Mouse (Mus musculus) heart, embryonic 12.5 days (tissue): ENCODE measurements around the gene Hint2. TPM values are rescaled to one million over a fixed set of nuclear protein-coding genes. Genes with fewer than 3 reads are reported as not detected.

Experiments used
- ATAC-seq: fragments of 200-750 bp; cut with Nextera tagmentation; 2 replicates; pipeline ENCODE4 v1.8.0; 2017; ENCODE audit warnings: moderate TSS enrichment, moderate library complexity; ENCODE audit not compliant: insufficient number of reproducible peaks, low FRiP score
- H3K27ac ChIP-seq: fragments of 300-500 bp; sonication (generic); 2 replicates; pipeline ENCODE4 v1.5.1; 2016; ENCODE audit warnings: mild to moderate bottlenecking, moderate library complexity; ENCODE audit not compliant: poor library complexity, severe bottlenecking
- H3K27me3 ChIP-seq: fragments of 300-500 bp; sonication (generic); replicated peaks from 2 replicates; pipeline ENCODE4 v1.6.1; 2016; ENCODE audit warnings: mild to moderate bottlenecking, moderate library complexity
- H3K36me3 ChIP-seq: fragments of 300-500 bp; sonication (generic); 2 replicates; pipeline ENCODE4 v1.6.1; 2016; ENCODE audit warnings: mild to moderate bottlenecking, moderate library complexity
- H3K4me1 ChIP-seq: fragments of 300-500 bp; sonication (generic); replicated peaks from 2 replicates; pipeline ENCODE4 v1.6.1; 2016; ENCODE audit warnings: mild to moderate bottlenecking
- H3K4me2 ChIP-seq: fragments of 300-500 bp; sonication (generic); 2 replicates; pipeline ENCODE4 v1.6.1; 2016; ENCODE audit warnings: mild to moderate bottlenecking, moderate library complexity
- H3K4me3 ChIP-seq: fragments of 300-500 bp; sonication (generic); 2 replicates; pipeline ENCODE4 v1.5.1; 2016; ENCODE audit warnings: mild to moderate bottlenecking
- H3K9ac ChIP-seq: fragments of 300-500 bp; sonication (generic); 2 replicates; pipeline ENCODE4 v1.6.1; 2016; ENCODE audit warnings: mild to moderate bottlenecking, moderate library complexity
- H3K9me3 ChIP-seq: fragments of 300-500 bp; sonication (generic); replicated peaks from 2 replicates; pipeline ENCODE4 v1.6.1; 2016; ENCODE audit warnings: mild to moderate bottlenecking, moderate library complexity
- WGBS: fragments of 180-500 bp; shearing (Covaris S2); methylation state at CpG from one replicate; pipeline ENCODE4 v1.1.7; 2016; 5-methylcytosine and 5-hydroxymethylcytosine counted together
- polyA plus RNA-seq: library from polyadenylated mRNA; unstranded; fragments of >200 nt; fragmentation: Nextera tagmentation; extraction: Ambion mirVana; gene quantifications from 2 replicates; pipeline ENCODE4 v1.2.1, GENCODE M21; 2016

The Hint2 gene
- polyA plus RNA-seq = 130 and 139 TPM in 2 replicates

GRCm38 (mm10) chr4:43656339-43657109, at the start of gene Hint2:
Hint2 (minus strand) TSS chr4:43656466.
- Histone ChIP-seq H3K9ac (peak within 1 kb of the TSS; percentile 85), H3K36me3 (no peaks in the 10 kb centered on the region), H3K4me3 (peak within 1 kb of the TSS; percentile 71), H3K27ac (peak within 1 kb of the TSS; percentile 86), H3K9me3 (no peaks in the 10 kb centered on the region), H3K4me2 (peak within 1 kb of the TSS; percentile 79), H3K4me1 (peaks cover 17% of the 10 kb centered on the region), H3K27me3 (peaks cover 16% of the 10 kb centered on the region)
- peak; percentile 96 for ATAC-seq
- 2% methylated on average over 34 of the region's 34 CpGs for WGBS

GRCm38 (mm10) chr4:43705991-43706390, 49.7 kb upstream of the Hint2 start:
- peaks cover 11% of the 10 kb centered on the region; the same call in 1 of the 2 replicates for H3K27me3 ChIP-seq
- no peak overlapping the region for H3K4me3 ChIP-seq
- no peak for ATAC-seq
- H3K4me2 ChIP-seq = no peak overlapping the region
- H3K9ac ChIP-seq = no peak overlapping the region
- H3K9me3 ChIP-seq = no peaks in the 10 kb centered on the region
- 77% methylated on average over 13 of the region's 13 CpGs for WGBS
- peaks cover 4% of the 10 kb centered on the region; the same call in 1 of the 2 replicates for H3K4me1 ChIP-seq
- H3K27ac ChIP-seq = no peak overlapping the region
- H3K36me3 ChIP-seq = no peaks in the 10 kb centered on the region

- Histone ChIP-seq H3K36me3 (no peaks in the 10 kb centered on the region), H3K27ac (no peak overlapping the region), H3K27me3 (0 out of 2 replicates have a peak, but pooled peaks cover 11% of the 10 kb centered on the region), H3K4me2 (no peak overlapping the region), H3K4me3 (no peak overlapping the region), H3K9me3 (no peaks in the 10 kb centered on the region), H3K4me1 (peaks cover 4% of the 10 kb centered on the region; the same call in 1 of the 2 replicates), H3K9ac (0 out of 2 replicates have a peak overlapping the region, but pooled peaks have one; percentile 14)
- 81% methylated on average over 8 of the region's 8 CpGs for WGBS
- ATAC-seq = no peak
Observed at GRCm38 (mm10) chr4:43703851-43704250, 47.6 kb upstream of the Hint2 start.

- Histone ChIP-seq H3K27ac (no peak overlapping the region), H3K9me3 (no peaks in the 10 kb centered on the region), H3K27me3 (0 out of 2 replicates have a peak, but pooled peaks cover 9% of the 10 kb centered on the region), H3K4me1 (peaks cover 4% of the 10 kb centered on the region; the same call in 1 of the 2 replicates), H3K9ac (no peak overlapping the region), H3K4me2 (no peak overlapping the region), H3K36me3 (no peaks in the 10 kb centered on the region), H3K4me3 (no peak overlapping the region)
- no peak for ATAC-seq
- 77% methylated on average over 6 of the region's 6 CpGs for WGBS
Observed at GRCm38 (mm10) chr4:43703439-43703838, 47.2 kb upstream of the Hint2 start.

GRCm38 (mm10) chr4:43700707-43701106, 44.4 kb upstream of the Hint2 start, which contains the start of gene Olfr70:
Olfr70 (minus strand) TSS chr4:43700807.
- WGBS = 77% methylated on average over 6 of the region's 6 CpGs
- no peaks in the 10 kb centered on the region for H3K9me3 ChIP-seq
- no peak within 1 kb of the TSS for H3K4me2 ChIP-seq
- no peaks in the 10 kb centered on the region for H3K36me3 ChIP-seq
- no peak for ATAC-seq
- peaks cover 20% of the 10 kb centered on the region; the same call in 1 of the 2 replicates for H3K27me3 ChIP-seq
- H3K9ac ChIP-seq = no peak within 1 kb of the TSS
- H3K4me1 ChIP-seq = peaks cover 6% of the 10 kb centered on the region
- H3K27ac ChIP-seq = no peak within 1 kb of the TSS
- H3K4me3 ChIP-seq = no peak within 1 kb of the TSS

GRCm38 (mm10) chr4:43696561-43696960, 40.3 kb upstream of the Hint2 start:
- no peak for ATAC-seq
- peaks cover 18% of the 10 kb centered on the region; the same call in 1 of the 2 replicates for H3K27me3 ChIP-seq
- WGBS = 90% methylated on average over 13 of the region's 13 CpGs
- H3K4me3 ChIP-seq = no peak overlapping the region
- H3K36me3 ChIP-seq = no peaks in the 10 kb centered on the region
- no peak overlapping the region for H3K9ac ChIP-seq
- H3K9me3 ChIP-seq = no peaks in the 10 kb centered on the region
- no peak overlapping the region for H3K27ac ChIP-seq
- H3K4me1 ChIP-seq = peaks cover 30% of the 10 kb centered on the region
- H3K4me2 ChIP-seq = no peak overlapping the region

- ATAC-seq = 0 out of 2 replicates have a peak, but pooled peaks have one; percentile 50
- H3K4me1 ChIP-seq = peaks cover 35% of the 10 kb centered on the region
- 19% methylated on average over 9 of the region's 9 CpGs for WGBS
- H3K27ac ChIP-seq = no peak overlapping the region
- no peak overlapping the region for H3K4me2 ChIP-seq
- no peaks in the 10 kb centered on the region for H3K36me3 ChIP-seq
- H3K4me3 ChIP-seq = no peak overlapping the region
- peaks cover 18% of the 10 kb centered on the region; the same call in 1 of the 2 replicates for H3K27me3 ChIP-seq
- no peak overlapping the region for H3K9ac ChIP-seq
- H3K9me3 ChIP-seq = no peaks in the 10 kb centered on the region
Observed at GRCm38 (mm10) chr4:43695249-43695671, 39.0 kb upstream of the Hint2 start.

GRCm38 (mm10) chr4:43694439-43695248, 38.4 kb upstream of the Hint2 start:
- no peak overlapping the region for H3K4me2 ChIP-seq
- peaks cover 35% of the 10 kb centered on the region for H3K4me1 ChIP-seq
- peaks cover 18% of the 10 kb centered on the region; the same call in 1 of the 2 replicates for H3K27me3 ChIP-seq
- no peak for ATAC-seq
- no peak overlapping the region for H3K9ac ChIP-seq
- no peak overlapping the region for H3K27ac ChIP-seq
- H3K36me3 ChIP-seq = peaks cover 6% of the 10 kb centered on the region
- no peaks in the 10 kb centered on the region for H3K9me3 ChIP-seq
- 75% methylated on average over 1 of the region's 1 CpGs for WGBS
- H3K4me3 ChIP-seq = no peak overlapping the region

GRCm38 (mm10) chr4:43693806-43694241, 37.6 kb upstream of the Hint2 start:
- H3K4me2 ChIP-seq = no peak overlapping the region
- no peaks in the 10 kb centered on the region for H3K9me3 ChIP-seq
- H3K27me3 ChIP-seq = peaks cover 18% of the 10 kb centered on the region; the same call in 1 of the 2 replicates
- no peak overlapping the region for H3K9ac ChIP-seq
- peaks cover 6% of the 10 kb centered on the region for H3K36me3 ChIP-seq
- peaks cover 35% of the 10 kb centered on the region for H3K4me1 ChIP-seq
- ATAC-seq = peak; percentile 24; the same call in 1 of the 2 replicates
- H3K4me3 ChIP-seq = no peak overlapping the region
- 47% methylated on average over 5 of the region's 5 CpGs for WGBS
- peak overlapping the region; percentile 30 for H3K27ac ChIP-seq

- no peak for ATAC-seq
- Histone ChIP-seq H3K9me3 (no peaks in the 10 kb centered on the region), H3K27ac (no peak overlapping the region), H3K27me3 (no peaks in the 10 kb centered on the region), H3K4me2 (no peak overlapping the region), H3K4me3 (no peak overlapping the region), H3K36me3 (peaks cover 9% of the 10 kb centered on the region), H3K4me1 (peaks cover 35% of the 10 kb centered on the region), H3K9ac (no peak overlapping the region)
- WGBS = 65% methylated on average over 5 of the region's 5 CpGs
Observed at GRCm38 (mm10) chr4:43691026-43691425, 34.8 kb upstream of the Hint2 start.

GRCm38 (mm10) chr4:43690021-43690420, 33.8 kb upstream of the Hint2 start:
- 90% methylated on average over 17 of the region's 17 CpGs for WGBS
- no peak overlapping the region for H3K27ac ChIP-seq
- H3K4me2 ChIP-seq = no peak overlapping the region
- H3K9ac ChIP-seq = no peak overlapping the region
- H3K36me3 ChIP-seq = peaks cover 19% of the 10 kb centered on the region
- H3K27me3 ChIP-seq = no peaks in the 10 kb centered on the region
- H3K4me1 ChIP-seq = peaks cover 27% of the 10 kb centered on the region
- no peaks in the 10 kb centered on the region for H3K9me3 ChIP-seq
- no peak for ATAC-seq
- no peak overlapping the region for H3K4me3 ChIP-seq
